Mouse (Mus musculus) small intestine, adult 2 months (tissue): ENCODE results near the gene Gjb3.

Experiments
- CTCF ChIP-seq: fragments of 200-500 bp; IDR thresholded peaks from 2 replicates; pipeline ENCODE4 v1.5.1; 2012; ENCODE audit warnings: low read depth, mild to moderate bottlenecking, control low read depth, inconsistent platforms, low read length, moderate library complexity, mixed read lengths; ENCODE audit not compliant: insufficient replicate concordance, insufficient read length; ENCODE audit errors: extremely low read depth
- POLR2A ChIP-seq: fragments of 200-500 bp; IDR thresholded peaks from 2 replicates; pipeline ENCODE4 v1.6.1; 2012; ENCODE audit warnings: low read depth, mild to moderate bottlenecking, control low read depth, inconsistent platforms, low read length, moderate library complexity

DNA sequence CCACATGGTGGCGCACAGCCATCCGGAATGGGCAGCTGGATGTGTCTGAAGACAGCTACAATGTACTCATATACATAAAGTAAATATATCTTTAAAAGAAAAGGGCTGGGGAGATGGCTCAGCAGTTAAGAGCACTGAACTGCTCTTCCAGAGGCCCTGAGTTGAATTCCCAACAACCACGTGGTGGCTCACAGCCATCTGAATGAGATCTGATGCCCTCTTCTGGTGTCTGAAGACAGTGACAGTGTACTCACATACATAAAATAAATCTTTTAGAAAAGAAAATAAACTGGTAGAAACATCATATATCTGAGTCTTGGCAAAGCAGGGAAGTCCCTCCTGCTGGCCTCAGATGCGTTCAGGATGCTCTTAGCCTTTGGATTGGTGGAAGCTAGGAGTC, 13.5 kb downstream of the Gjb3 start:
- no peak for TF ChIP-seq POLR2A
- TF ChIP-seq CTCF: no peak
